Mouse (Mus musculus): ENCODE data around the gene Gdpgp1. TPM values are rescaled to one million over a fixed set of nuclear protein-coding genes. Genes with fewer than 3 reads are reported as not detected.

Gene Gdpgp1
- polyA plus RNA-seq, 2 experiments: 1.1 to 1.3 TPM

DNA sequence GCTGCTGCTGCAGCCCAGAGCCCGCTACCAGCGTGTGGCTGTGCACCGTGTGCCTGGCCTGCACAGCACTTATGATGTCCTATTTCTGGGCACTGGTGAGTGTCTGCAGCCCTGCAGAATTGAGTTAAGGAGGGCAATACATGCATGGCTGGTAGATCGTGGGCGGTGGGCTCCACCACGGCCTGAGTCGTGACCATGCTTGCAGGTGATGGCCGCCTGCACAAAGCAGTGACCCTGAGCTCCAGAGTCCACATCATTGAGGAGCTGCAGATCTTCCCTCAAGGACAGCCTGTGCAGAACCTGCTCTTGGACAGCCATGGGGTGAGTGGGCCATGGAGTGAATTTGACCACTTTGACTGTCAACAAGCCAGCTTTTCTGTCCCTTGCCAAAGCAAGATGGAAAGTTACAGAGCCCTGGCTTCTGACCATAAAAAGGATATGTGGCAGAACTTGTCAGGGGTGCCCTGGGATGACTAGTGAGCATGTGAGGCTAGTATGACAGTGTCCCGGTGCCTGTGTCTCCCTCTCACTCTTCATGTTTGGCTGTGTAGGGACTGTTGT is 12.3 kb upstream of the Gdpgp1 start:
- 96% methylated on average over 9 of the region's 9 CpGs for WGBS (ENCODE audit: insufficient replicate concordance)
- TF ChIP-seq CTCF (IDR thresholded peaks at IDR 0.05; ENCODE audit: low read depth): no peak
- no peak for ATAC-seq (ENCODE audit: insufficient read depth)

GRCm38 (mm10) chr7:80221179-80221750 is 11.4 kb upstream of the Gdpgp1 start:
- Histone ChIP-seq H3K27ac (no peak overlapping the region), H3K4me2 (ENCODE audit: low read depth) (no peak overlapping the region), H3K4me3 (ENCODE audit: insufficient read depth in 1 of 2, low read depth in 2 of 2, low read length in 2 of 2) (no peak overlapping the region), H3K9me3 (ENCODE audit: control insufficient read depth, low read length) (no peaks in the 10 kb centered on the region), H3K9ac (replicated peaks) (no peak overlapping the region), H3K4me1 (replicated peaks; ENCODE audit: control insufficient read depth in 2 of 2, insufficient read depth in 2 of 2, low read length in 1 of 2) (no peaks in the 10 kb centered on the region), H3K27me3 (ENCODE audit: control insufficient read depth, insufficient read depth, low read length) (no peaks in the 10 kb centered on the region), H3K36me3 (replicated peaks; ENCODE audit: control insufficient read depth, insufficient read depth, low read depth) (peaks cover 95% of the 10 kb centered on the region)
- TF ChIP-seq EP300 (IDR thresholded peaks at IDR 0.05; ENCODE audit: low read depth): no peak
- no peak for TF ChIP-seq CTCF (IDR thresholded peaks at IDR 0.05; ENCODE audit: low read depth)
- ATAC-seq (ENCODE audit: insufficient read depth): no peak
- DNase-seq (ENCODE audit: low read depth in 3 of 3, low spot score in 3 of 3): no peak
- WGBS (ENCODE audit: insufficient replicate concordance): 94% methylated on average over 4 of the region's 4 CpGs

More for the DNA sequence above, 12.3 kb upstream of the Gdpgp1 start:
- no peak for DNase-seq (ENCODE audit: low read depth in 3 of 3, low spot score in 3 of 3)
- Histone ChIP-seq H3K36me3 (replicated peaks; ENCODE audit: control insufficient read depth, insufficient read depth, low read depth) (peaks cover 94% of the 10 kb centered on the region), H3K4me3 (ENCODE audit: insufficient read depth in 1 of 2, low read depth in 2 of 2, low read length in 2 of 2) (no peak overlapping the region), H3K9ac (replicated peaks) (no peak overlapping the region), H3K4me1 (replicated peaks; ENCODE audit: control insufficient read depth in 2 of 2, insufficient read depth in 2 of 2, low read length in 1 of 2) (no peaks in the 10 kb centered on the region), H3K9me3 (ENCODE audit: control insufficient read depth, low read length) (no peaks in the 10 kb centered on the region), H3K27me3 (ENCODE audit: control insufficient read depth, insufficient read depth, low read length) (no peaks in the 10 kb centered on the region), H3K27ac (no peak overlapping the region), H3K4me2 (ENCODE audit: low read depth) (no peak overlapping the region)

DNA sequence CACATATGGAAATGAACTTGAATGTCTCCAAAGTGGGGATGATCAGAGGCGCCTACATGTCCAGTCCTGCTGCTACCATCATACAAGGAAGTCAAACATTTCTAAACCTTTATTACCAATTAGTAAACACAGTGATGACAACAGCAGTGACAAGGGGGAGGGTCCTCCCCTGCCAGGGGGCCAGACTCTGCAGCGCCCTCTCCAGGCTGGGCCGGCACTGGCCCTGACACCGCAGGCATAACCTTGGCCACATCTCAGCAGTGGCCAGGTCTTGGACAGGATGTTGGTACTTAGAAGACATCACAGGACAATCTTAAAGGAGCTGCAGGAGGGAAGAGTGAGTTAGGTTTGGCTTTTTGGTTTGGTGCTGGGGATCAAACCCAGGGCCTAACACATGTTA is 5.6 kb upstream of the Gdpgp1 start:
- Histone ChIP-seq H3K27ac (no peak overlapping the region), H3K36me3 (replicated peaks; ENCODE audit: control insufficient read depth, insufficient read depth, low read depth) (peaks cover 52% of the 10 kb centered on the region), H3K4me2 (ENCODE audit: low read depth) (no peak overlapping the region), H3K27me3 (ENCODE audit: control insufficient read depth, insufficient read depth, low read length) (no peaks in the 10 kb centered on the region), H3K9ac (replicated peaks) (no peak overlapping the region), H3K4me1 (replicated peaks; ENCODE audit: control insufficient read depth in 2 of 2, insufficient read depth in 2 of 2, low read length in 1 of 2) (peaks cover 7 to 14% of the 10 kb centered on the region in 2 experiments), H3K4me3 (ENCODE audit: insufficient read depth in 1 of 2, low read depth in 2 of 2, low read length in 2 of 2) (no peak overlapping the region), H3K9me3 (ENCODE audit: control insufficient read depth, low read length) (no peaks in the 10 kb centered on the region)
- no peak for ATAC-seq (ENCODE audit: insufficient read depth)
- no peak for DNase-seq (ENCODE audit: low read depth in 3 of 3, low spot score in 3 of 3)
- TF ChIP-seq CTCF (IDR thresholded peaks at IDR 0.05; ENCODE audit: low read depth) (peak; percentile 50), EP300 (IDR thresholded peaks at IDR 0.05; ENCODE audit: low read depth) (no peak)
- WGBS (ENCODE audit: insufficient replicate concordance): 90% methylated on average over 4 of the region's 4 CpGs

DNA sequence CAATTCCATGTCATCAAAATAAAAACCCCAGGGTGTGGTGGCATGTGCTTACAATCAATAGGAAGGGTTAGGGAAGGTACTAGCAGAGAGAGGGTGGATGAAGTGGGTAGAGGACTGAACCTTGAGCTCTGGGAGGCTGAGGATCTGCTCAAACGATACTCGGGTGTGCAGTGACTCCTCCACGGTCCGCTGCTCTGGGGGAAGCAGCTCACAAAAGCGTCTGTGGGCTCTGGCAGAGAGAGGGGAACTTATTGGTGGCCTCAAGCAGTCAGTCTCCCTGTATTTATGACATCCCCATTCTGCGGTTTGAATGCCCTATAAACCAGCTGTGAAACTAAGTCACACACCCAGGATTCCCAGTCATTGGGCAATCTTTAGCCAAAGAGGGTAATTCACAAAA is 2.5 kb upstream of the Gdpgp1 start:
- Histone ChIP-seq H3K9ac (replicated peaks) (no peak overlapping the region), H3K27me3 (ENCODE audit: control insufficient read depth, insufficient read depth, low read length) (no peaks in the 10 kb centered on the region), H3K27ac (no peak overlapping the region), H3K9me3 (ENCODE audit: control insufficient read depth, low read length) (no peaks in the 10 kb centered on the region), H3K36me3 (replicated peaks; ENCODE audit: control insufficient read depth, insufficient read depth, low read depth) (peaks cover 26% of the 10 kb centered on the region), H3K4me1 (replicated peaks; ENCODE audit: control insufficient read depth in 2 of 2, insufficient read depth in 2 of 2, low read length in 1 of 2) (peaks cover 10 to 22% of the 10 kb centered on the region in 2 experiments), H3K4me2 (ENCODE audit: low read depth) (peak overlapping the region; percentile 99), H3K4me3 (ENCODE audit: insufficient read depth in 1 of 2, low read depth in 2 of 2, low read length in 2 of 2) (no peak overlapping the region)
- no peak for ATAC-seq (ENCODE audit: insufficient read depth)
- 47% methylated on average over 6 of the region's 6 CpGs for WGBS (ENCODE audit: insufficient replicate concordance)
- no peak for DNase-seq (ENCODE audit: low read depth in 3 of 3, low spot score in 3 of 3)
- TF ChIP-seq EP300 (IDR thresholded peaks at IDR 0.05; ENCODE audit: low read depth): no peak
- no peak for TF ChIP-seq CTCF (IDR thresholded peaks at IDR 0.05; ENCODE audit: low read depth)

- Histone ChIP-seq H3K9me3 (ENCODE audit: control insufficient read depth, low read length) (no peaks in the 10 kb centered on the region), H3K27me3 (ENCODE audit: control insufficient read depth, insufficient read depth, low read length) (no peaks in the 10 kb centered on the region), H3K4me1 (replicated peaks; ENCODE audit: control insufficient read depth in 2 of 2, insufficient read depth in 2 of 2, low read length in 1 of 2) (peaks cover 10 to 22% of the 10 kb centered on the region in 2 experiments), H3K4me3 (ENCODE audit: insufficient read depth in 1 of 2, low read depth in 2 of 2, low read length in 2 of 2) (peak overlapping the region; percentile 88 to 91), H3K9ac (replicated peaks) (peak overlapping the region; percentile 94), H3K27ac (peak overlapping the region; percentile 89), H3K4me2 (ENCODE audit: low read depth) (peak overlapping the region; percentile 99), H3K36me3 (replicated peaks; ENCODE audit: control insufficient read depth, insufficient read depth, low read depth) (peaks cover 8% of the 10 kb centered on the region)
- WGBS (ENCODE audit: insufficient replicate concordance): under 1% methylated on average over 29 of the region's 29 CpGs
- ATAC-seq (ENCODE audit: insufficient read depth): peak; percentile 47
- no peak for TF ChIP-seq EP300 (IDR thresholded peaks at IDR 0.05; ENCODE audit: low read depth)
- TF ChIP-seq CTCF (IDR thresholded peaks at IDR 0.05; ENCODE audit: low read depth): no peak
- DNase-seq (ENCODE audit: low read depth in 3 of 3, low spot score in 3 of 3): peak in 2 of 3 experiments; percentile 33 to 55
These were observed 635 bp upstream of the Gdpgp1 start for GRCm38 (mm10) chr7:80231971-80232488.
